Mouse (Mus musculus): ENCODE measurements around the gene Prrx2. TPM values are rescaled to one million over a fixed set of nuclear protein-coding genes. Genes with fewer than 3 reads are reported as not detected.
A peak's percentile ranks its signal among the peaks of the same experiment; 100 is the strongest.

Gene Prrx2
- polyA plus RNA-seq, 1 experiment from 2014 or later, result 9.8 TPM

GRCm38 (mm10) chr2:30875621-30876432 is 41.1 kb downstream of the Prrx2 start:
- WGBS, result 59% methylated on average over 11 of the region's 11 CpGs
- no peak overlapping the region for H3K27ac ChIP-seq
- no peak for ATAC-seq (ENCODE audit: low FRiP score, low read depth)

GRCm38 (mm10) chr2:30879481-30879880 is 44.7 kb downstream of the Prrx2 start:
- no peak overlapping the region for H3K27ac ChIP-seq
- H3K9me3 ChIP-seq, result no peaks in the 10 kb centered on the region
- peaks cover 6% of the 10 kb centered on the region; the same call in 1 of the 2 replicates for H3K4me1 ChIP-seq
- H3K27me3 ChIP-seq (replicated peaks), result no peaks in the 10 kb centered on the region; the same call in 1 of the 2 replicates
- WGBS, result 89% methylated on average over 15 of the region's 15 CpGs
- ATAC-seq (ENCODE audit: low FRiP score, low read depth), result no peak
- H3K4me3 ChIP-seq, result no peak overlapping the region
- no peak overlapping the region for H3K9ac ChIP-seq
- no peaks in the 10 kb centered on the region for H3K36me3 ChIP-seq
- H3K4me2 ChIP-seq (replicated peaks), result no peak overlapping the region

More at GRCm38 (mm10) chr2:30875621-30876432, 41.1 kb downstream of the Prrx2 start:
- Histone ChIP-seq H3K4me3 (no peak overlapping the region), H3K4me2 (replicated peaks) (no peak overlapping the region), H3K36me3 (no peaks in the 10 kb centered on the region), H3K27me3 (replicated peaks) (no peaks in the 10 kb centered on the region; the same call in 1 of the 2 replicates), H3K9me3 (no peaks in the 10 kb centered on the region), H3K4me1 (peaks cover 6% of the 10 kb centered on the region; the same call in 1 of the 2 replicates), H3K9ac (no peak overlapping the region)

- Histone ChIP-seq H3K27ac (no peak overlapping the region), H3K4me3 (no peak overlapping the region), H3K36me3 (no peaks in the 10 kb centered on the region), H3K4me1 (peaks cover 5% of the 10 kb centered on the region; the same call in 1 of the 2 replicates), H3K4me2 (replicated peaks) (no peak overlapping the region), H3K27me3 (replicated peaks) (no peaks in the 10 kb centered on the region; the same call in 1 of the 2 replicates), H3K9ac (no peak overlapping the region), H3K9me3 (no peaks in the 10 kb centered on the region)
- WGBS, result 83% methylated on average over 7 of the region's 7 CpGs
- ATAC-seq (ENCODE audit: low FRiP score, low read depth), result no peak
Measured at GRCm38 (mm10) chr2:30881215-30881614, 46.4 kb downstream of the Prrx2 start.

- H3K4me3 ChIP-seq, result no peak overlapping the region
- no peak for ATAC-seq (ENCODE audit: low FRiP score, low read depth)
- H3K27me3 ChIP-seq (replicated peaks), result no peaks in the 10 kb centered on the region; the same call in 1 of the 2 replicates
- WGBS, result 91% methylated on average over 4 of the region's 4 CpGs
- no peak overlapping the region for H3K9ac ChIP-seq
- no peak overlapping the region for H3K4me2 ChIP-seq (replicated peaks)
- 0 out of 2 replicates have a peak, but pooled peaks cover 5% of the 10 kb centered on the region for H3K4me1 ChIP-seq
- H3K27ac ChIP-seq, result no peak overlapping the region
- no peaks in the 10 kb centered on the region for H3K9me3 ChIP-seq
- H3K36me3 ChIP-seq, result no peaks in the 10 kb centered on the region
Measured at GRCm38 (mm10) chr2:30884852-30885373, 50.1 kb downstream of the Prrx2 start.

GRCm38 (mm10) chr2:30885453-30886163 is 50.8 kb downstream of the Prrx2 start:
- no peak overlapping the region for H3K9ac ChIP-seq
- H3K9me3 ChIP-seq, result no peaks in the 10 kb centered on the region
- no peak for ATAC-seq (ENCODE audit: low FRiP score, low read depth)
- no peak overlapping the region for H3K4me3 ChIP-seq
- WGBS, result 61% methylated on average over 9 of the region's 9 CpGs
- H3K4me1 ChIP-seq, result 0 out of 2 replicates have a peak, but pooled peaks cover 5% of the 10 kb centered on the region
- H3K27me3 ChIP-seq (replicated peaks), result no peaks in the 10 kb centered on the region; the same call in 1 of the 2 replicates
- no peak overlapping the region for H3K27ac ChIP-seq
- no peaks in the 10 kb centered on the region for H3K36me3 ChIP-seq
- no peak overlapping the region for H3K4me2 ChIP-seq (replicated peaks)

- Histone ChIP-seq H3K4me1 (0 out of 2 replicates have a peak, but pooled peaks cover under 1% of the 10 kb centered on the region), H3K36me3 (no peaks in the 10 kb centered on the region), H3K9ac (no peak overlapping the region), H3K9me3 (no peaks in the 10 kb centered on the region), H3K4me2 (replicated peaks) (no peak overlapping the region), H3K27ac (no peak overlapping the region), H3K27me3 (replicated peaks) (no peaks in the 10 kb centered on the region), H3K4me3 (no peak overlapping the region)
- 6% methylated on average over 3 of the region's 3 CpGs for WGBS
- ATAC-seq (ENCODE audit: low FRiP score, low read depth), result no peak
Measured at GRCm38 (mm10) chr2:30891002-30891401, 56.2 kb downstream of the Prrx2 start.

- no peaks in the 10 kb centered on the region for H3K36me3 ChIP-seq
- no peak overlapping the region for H3K4me3 ChIP-seq
- 33% methylated on average over 6 of the region's 6 CpGs for WGBS
- no peak overlapping the region for H3K9ac ChIP-seq
- H3K4me1 ChIP-seq, result peaks cover 7% of the 10 kb centered on the region; the same call in 1 of the 2 replicates
- no peaks in the 10 kb centered on the region for H3K9me3 ChIP-seq
- no peaks in the 10 kb centered on the region for H3K27me3 ChIP-seq (replicated peaks)
- H3K4me2 ChIP-seq (replicated peaks), result no peak overlapping the region
- no peak overlapping the region for H3K27ac ChIP-seq
- no peak for ATAC-seq (ENCODE audit: low FRiP score, low read depth)
Measured at GRCm38 (mm10) chr2:30893399-30893798, 58.6 kb downstream of the Prrx2 start.

- H3K4me2 ChIP-seq (replicated peaks), result no peak overlapping the region
- no peak overlapping the region for H3K9ac ChIP-seq
- H3K27ac ChIP-seq, result no peak overlapping the region
- ATAC-seq (ENCODE audit: low FRiP score, low read depth), result no peak
- no peaks in the 10 kb centered on the region for H3K36me3 ChIP-seq
- no peaks in the 10 kb centered on the region for H3K27me3 ChIP-seq (replicated peaks)
- no peak overlapping the region for H3K4me3 ChIP-seq
- 85% methylated on average over 7 of the region's 7 CpGs for WGBS
- no peaks in the 10 kb centered on the region for H3K9me3 ChIP-seq
- H3K4me1 ChIP-seq, result peaks cover 7% of the 10 kb centered on the region; the same call in 1 of the 2 replicates
Measured at GRCm38 (mm10) chr2:30893946-30894345, 59.2 kb downstream of the Prrx2 start.

GRCm38 (mm10) chr2:30897291-30897690 is 62.5 kb downstream of the Prrx2 start:
- H3K4me1 ChIP-seq, result peaks cover 13% of the 10 kb centered on the region
- H3K9me3 ChIP-seq, result no peaks in the 10 kb centered on the region
- no peak for ATAC-seq (ENCODE audit: low FRiP score, low read depth)
- no peak overlapping the region for H3K9ac ChIP-seq
- peaks cover 17% of the 10 kb centered on the region for H3K27me3 ChIP-seq (replicated peaks)
- H3K4me3 ChIP-seq, result no peak overlapping the region
- WGBS, result 44% methylated on average over 6 of the region's 6 CpGs
- H3K27ac ChIP-seq, result no peak overlapping the region
- no peak overlapping the region for H3K4me2 ChIP-seq (replicated peaks)
- H3K36me3 ChIP-seq, result no peaks in the 10 kb centered on the region

- H3K27ac ChIP-seq, result no peak overlapping the region
- ATAC-seq (ENCODE audit: low FRiP score, low read depth), result no peak
- H3K4me3 ChIP-seq, result no peak overlapping the region
- no peaks in the 10 kb centered on the region for H3K36me3 ChIP-seq
- no peak overlapping the region for H3K4me2 ChIP-seq (replicated peaks)
- H3K4me1 ChIP-seq, result peaks cover 25% of the 10 kb centered on the region
- H3K9ac ChIP-seq, result no peak overlapping the region
- H3K9me3 ChIP-seq, result no peaks in the 10 kb centered on the region
- peaks cover 28% of the 10 kb centered on the region for H3K27me3 ChIP-seq (replicated peaks)
- 86% methylated on average over 14 of the region's 14 CpGs for WGBS
Measured at GRCm38 (mm10) chr2:30899397-30900069, 64.8 kb downstream of the Prrx2 start.

- no peaks in the 10 kb centered on the region for H3K36me3 ChIP-seq
- peak overlapping the region; percentile 63 for H3K4me2 ChIP-seq (replicated peaks)
- H3K4me3 ChIP-seq, result no peak overlapping the region
- H3K9me3 ChIP-seq, result no peaks in the 10 kb centered on the region
- 53% methylated on average over 6 of the region's 6 CpGs for WGBS
- no peak overlapping the region for H3K27ac ChIP-seq
- no peak for ATAC-seq (ENCODE audit: low FRiP score, low read depth)
- peaks cover 28% of the 10 kb centered on the region for H3K27me3 ChIP-seq (replicated peaks)
- peaks cover 24% of the 10 kb centered on the region for H3K4me1 ChIP-seq
- H3K9ac ChIP-seq, result no peak overlapping the region
Measured at GRCm38 (mm10) chr2:30901646-30902160, 66.9 kb downstream of the Prrx2 start.

All from neural tube, embryonic 12.5 days (tissue).